ENCODE assay signal across 13 mouse cellular contexts in genomic region chr14:87864388-87865215, GRCm38 (mm10).
DNase-seq lines count a peak whose midpoint lies in the region; ATAC-seq and TF ChIP-seq lines count a peak whose summit lies in the region.
"Had no signal": no experiment of that assay in that cellular context is flagged by ENCODE, and none has a peak within 500 bp of the region (broad histone marks: within the 10 kb centered on the region; RNA-seq: fewer than 3 reads in every experiment).

No protein-coding gene starts in this region.

- 89% methylated on average over 9 of the region's 9 CpGs for WGBS in embryonic facial prominence, embryonic 11.5 days
- 86% methylated on average over 9 of the region's 9 CpGs for WGBS in embryonic facial prominence, embryonic 10.5 days
- 94% methylated on average over 9 of the region's 9 CpGs for WGBS in neural tube, embryonic 12.5 days
- 87% methylated on average over 9 of the region's 9 CpGs for WGBS in hindbrain, postnatal 0 days
- 91% methylated on average over 9 of the region's 9 CpGs for WGBS in neural tube, embryonic 14.5 days

- H3K27me3 ChIP-seq in embryonic facial prominence, embryonic 11.5 days (ENCODE audit: control insufficient read depth, insufficient read depth, low read length): no peaks in the 10 kb centered on the region
- no peaks in the 10 kb centered on the region for H3K27me3 ChIP-seq in embryonic facial prominence, embryonic 10.5 days (replicated peaks; ENCODE audit: low read depth, poor library complexity, severe bottlenecking)
- H3K27me3 ChIP-seq in neural tube, embryonic 12.5 days (replicated peaks): no peaks in the 10 kb centered on the region
- H3K27me3 ChIP-seq in hindbrain, postnatal 0 days (ENCODE audit: insufficient read depth, low read length): no peaks in the 10 kb centered on the region
- H3K27me3 ChIP-seq in neural tube, embryonic 14.5 days (ENCODE audit: control insufficient read depth, insufficient read depth, low read length): no peaks in the 10 kb centered on the region
- H3K27me3 ChIP-seq: liver, embryonic 12.5 days had no signal

- no peak overlapping the region for H3K4me2 ChIP-seq in embryonic facial prominence, embryonic 11.5 days (ENCODE audit: low read depth, low read length)
- no peak overlapping the region for H3K4me2 ChIP-seq in neural tube, embryonic 12.5 days (replicated peaks)
- H3K4me2 ChIP-seq in hindbrain, postnatal 0 days (ENCODE audit: low read depth, low read length): no peak overlapping the region
- no peak overlapping the region for H3K4me2 ChIP-seq in neural tube, embryonic 14.5 days (ENCODE audit: low read depth, low read length)
- H3K4me2 ChIP-seq: liver, embryonic 12.5 days had no signal

- no peaks in the 10 kb centered on the region for H3K4me1 ChIP-seq in embryonic facial prominence, embryonic 11.5 days (ENCODE audit: control insufficient read depth, insufficient read depth, low read length)
- peaks cover 7% of the 10 kb centered on the region for H3K4me1 ChIP-seq in embryonic facial prominence, embryonic 10.5 days
- no peaks in the 10 kb centered on the region; the same call in 1 of the 2 replicates for H3K4me1 ChIP-seq in neural tube, embryonic 12.5 days
- H3K4me1 ChIP-seq in hindbrain, postnatal 0 days (ENCODE audit: insufficient read depth, low read length): no peaks in the 10 kb centered on the region
- no peaks in the 10 kb centered on the region for H3K4me1 ChIP-seq in neural tube, embryonic 14.5 days (ENCODE audit: control insufficient read depth, insufficient read depth, low read length)
- H3K4me1 ChIP-seq: liver, embryonic 12.5 days had no signal

- H3K9ac ChIP-seq in embryonic facial prominence, embryonic 11.5 days (replicated peaks; ENCODE audit: low read length): no peak overlapping the region
- H3K9ac ChIP-seq in neural tube, embryonic 12.5 days: no peak overlapping the region
- H3K9ac ChIP-seq in hindbrain, postnatal 0 days (replicated peaks; ENCODE audit: low read length): no peak overlapping the region
- H3K9ac ChIP-seq in neural tube, embryonic 14.5 days (replicated peaks; ENCODE audit: low read depth, low read length): no peak overlapping the region
- H3K9ac ChIP-seq: liver, embryonic 12.5 days had no signal

- no peak overlapping the region for H3K27ac ChIP-seq in embryonic facial prominence, embryonic 11.5 days (replicated peaks; ENCODE audit: low read depth, low read length)
- no peak overlapping the region for H3K27ac ChIP-seq in embryonic facial prominence, embryonic 10.5 days (replicated peaks)
- no peak overlapping the region for H3K27ac ChIP-seq in neural tube, embryonic 12.5 days
- H3K27ac ChIP-seq in hindbrain, postnatal 0 days: no peak overlapping the region
- H3K27ac ChIP-seq in neural tube, embryonic 14.5 days (ENCODE audit: low read depth, low read length): no peak overlapping the region
- H3K27ac ChIP-seq: liver, embryonic 12.5 days had no signal

- no peak for DNase-seq in embryonic facial prominence, embryonic 11.5 days (ENCODE audit: low spot score)
- no peak for DNase-seq in embryonic facial prominence, embryonic 10.5 days (ENCODE audit: low spot score)
- no peak for DNase-seq in neural tube, embryonic 10.5 days (ENCODE audit: extremely low spot score, low spot score)
- no peak for DNase-seq in hindbrain, postnatal 0 days (ENCODE audit: low spot score)
- DNase-seq in heart, adult 8-10 months (ENCODE audit: low spot score): no peak
- DNase-seq: cerebellum, adult 8-10 months; heart, postnatal 10 days; thymus, adult 18-20 months had no signal

- H3K36me3 ChIP-seq in embryonic facial prominence, embryonic 11.5 days (replicated peaks; ENCODE audit: control insufficient read depth, insufficient read depth, low read depth, low read length): no peaks in the 10 kb centered on the region
- no peaks in the 10 kb centered on the region for H3K36me3 ChIP-seq in embryonic facial prominence, embryonic 10.5 days (replicated peaks)
- H3K36me3 ChIP-seq in neural tube, embryonic 12.5 days: no peaks in the 10 kb centered on the region
- H3K36me3 ChIP-seq in hindbrain, postnatal 0 days (ENCODE audit: insufficient read depth, low read length): no peaks in the 10 kb centered on the region
- H3K36me3 ChIP-seq in neural tube, embryonic 14.5 days (ENCODE audit: control insufficient read depth, insufficient read depth, low read length): no peaks in the 10 kb centered on the region
- H3K36me3 ChIP-seq: liver, embryonic 12.5 days had no signal

- H3K4me3 ChIP-seq in embryonic facial prominence, embryonic 11.5 days (ENCODE audit: low read depth, low read length): no peak overlapping the region
- no peak overlapping the region for H3K4me3 ChIP-seq in embryonic facial prominence, embryonic 10.5 days
- H3K4me3 ChIP-seq in neural tube, embryonic 12.5 days: no peak overlapping the region
- H3K4me3 ChIP-seq in hindbrain, postnatal 0 days (ENCODE audit: low read length): no peak overlapping the region
- H3K4me3 ChIP-seq in neural tube, embryonic 14.5 days (ENCODE audit: low read depth, low read length): no peak overlapping the region
- H3K4me3 ChIP-seq: liver, embryonic 12.5 days had no signal

- ATAC-seq in embryonic facial prominence, embryonic 11.5 days (replicated peaks; ENCODE audit: insufficient number of reproducible peaks, low FRiP score, low TSS enrichment, low read depth): peak; percentile 56; the same call in 1 of the 2 replicates
- peak; percentile 46; the same call in 1 of the 2 replicates for ATAC-seq in neural tube, embryonic 12.5 days (ENCODE audit: low FRiP score, low read depth)
- ATAC-seq in hindbrain, postnatal 0 days: peak; percentile 67
- peak; percentile 56; the same call in 1 of the 2 replicates for ATAC-seq in neural tube, embryonic 14.5 days (ENCODE audit: low read depth)
- no peak for ATAC-seq in megakaryocyte, adult 5-6 weeks (ENCODE audit: poor library complexity, severe bottlenecking)
- ATAC-seq: intestine, embryonic 16.5 days; liver, embryonic 12.5 days had no signal

- TF ChIP-seq CTCF in hindbrain, postnatal 0 days (IDR thresholded peaks at IDR 0.05; ENCODE audit: low read depth): no peak

- no peaks in the 10 kb centered on the region for H3K9me3 ChIP-seq in embryonic facial prominence, embryonic 11.5 days (replicated peaks; ENCODE audit: control insufficient read depth, low read length)
- H3K9me3 ChIP-seq in embryonic facial prominence, embryonic 10.5 days: no peaks in the 10 kb centered on the region
- H3K9me3 ChIP-seq in neural tube, embryonic 12.5 days: no peaks in the 10 kb centered on the region
- no peaks in the 10 kb centered on the region for H3K9me3 ChIP-seq in hindbrain, postnatal 0 days (ENCODE audit: low read length)
- H3K9me3 ChIP-seq in neural tube, embryonic 14.5 days (ENCODE audit: control insufficient read depth, low read length): no peaks in the 10 kb centered on the region
- H3K9me3 ChIP-seq: liver, embryonic 12.5 days had no signal
